Mouse (Mus musculus): ENCODE data around the gene Car3.

- no peak for TF ChIP-seq CTCF (IDR thresholded peaks at IDR 0.05; ENCODE audit: borderline replicate concordance, control insufficient read depth, extremely low read depth, insufficient read depth, low read length, poor library complexity)
- TF ChIP-seq POLR2A (IDR thresholded peaks at IDR 0.05; ENCODE audit: control insufficient read depth, extremely low read depth, insufficient read depth, low read length, poor library complexity) = no peak
Measured at GRCm38 (mm10) chr3:14819844-14820504, 43.3 kb upstream of the Car3 start.

Data from thymus, adult 2 months (tissue).